Comparison of ENCODE assay signal across 24 mouse cellular contexts in the genomic region with DNA sequence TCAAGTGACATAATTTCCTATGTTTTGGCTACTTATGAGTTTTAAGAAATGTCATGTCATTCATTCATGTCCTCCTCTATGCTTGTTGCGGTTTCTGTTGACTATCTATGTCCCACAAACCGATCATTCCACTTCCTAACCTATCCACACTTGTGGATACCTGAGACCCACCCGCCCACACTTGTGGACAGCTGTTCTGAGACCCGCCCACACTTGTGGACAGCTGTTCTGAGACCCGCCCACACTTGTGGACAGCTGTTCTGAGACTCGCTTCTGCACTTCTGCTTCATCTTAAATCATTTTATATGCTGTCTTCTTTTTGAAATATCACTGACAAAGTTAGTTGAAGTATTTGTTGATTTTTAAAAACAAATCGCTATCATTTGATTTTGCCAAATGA.
"Had no signal": no experiment of that assay in that cellular context is flagged by ENCODE, and none has a peak within 500 bp of the region (broad histone marks: within the 10 kb centered on the region; RNA-seq: fewer than 3 reads in every experiment).

No protein-coding gene starts in this region.

- H3K27ac ChIP-seq: gastrocnemius, adult 2 months; heart, embryonic 10.5 days; hindbrain, embryonic 10.5 days; hindbrain, embryonic 12.5 days; hindbrain, embryonic 14.5 days; limb, embryonic 13.5 days; limb, embryonic 15.5 days; liver, embryonic 12.5 days; liver, embryonic 14.5 days had no signal

- H3K27me3 ChIP-seq: heart, embryonic 12.5 days; hindbrain, embryonic 12.5 days; limb, embryonic 13.5 days; limb, embryonic 15.5 days; liver, embryonic 12.5 days had no signal

- H3K36me3 ChIP-seq: heart, embryonic 10.5 days; heart, embryonic 12.5 days; hindbrain, embryonic 10.5 days; hindbrain, embryonic 12.5 days; limb, embryonic 13.5 days; limb, embryonic 15.5 days; liver, embryonic 12.5 days had no signal

- H3K9ac ChIP-seq: heart, embryonic 12.5 days; hindbrain, embryonic 12.5 days; hindbrain, embryonic 14.5 days; limb, embryonic 13.5 days; limb, embryonic 15.5 days; liver, embryonic 12.5 days; liver, embryonic 14.5 days had no signal

- H3K4me1 ChIP-seq: heart, embryonic 10.5 days; heart, embryonic 12.5 days; hindbrain, embryonic 10.5 days; hindbrain, embryonic 12.5 days; limb, embryonic 13.5 days; limb, embryonic 15.5 days; liver, embryonic 12.5 days had no signal

- ATAC-seq: hindbrain, embryonic 16.5 days; intestine, embryonic 16.5 days; liver, embryonic 12.5 days had no signal

- DNase-seq: gastrocnemius, adult 2 months; gastrocnemius, postnatal 10 days; gastrocnemius, postnatal 25 days; heart, adult 18-20 months; heart, postnatal 10 days; heart, postnatal 4 days; kidney, adult 11 months; kidney, adult 2 months; kidney, postnatal 10 days; kidney, postnatal 25 days; layer of hippocampus, adult 9-11 months; layer of hippocampus, postnatal 36 days; left cerebral cortex, postnatal 4 days had no signal

- H3K4me3 ChIP-seq: gastrocnemius, adult 2 months; heart, embryonic 10.5 days; heart, embryonic 12.5 days; hindbrain, embryonic 10.5 days; hindbrain, embryonic 12.5 days; limb, embryonic 13.5 days; limb, embryonic 15.5 days; liver, embryonic 12.5 days had no signal

- H3K4me2 ChIP-seq: heart, embryonic 12.5 days; hindbrain, embryonic 12.5 days; hindbrain, embryonic 14.5 days; limb, embryonic 13.5 days; limb, embryonic 15.5 days; liver, embryonic 12.5 days had no signal

- H3K9me3 ChIP-seq: heart, embryonic 10.5 days; heart, embryonic 12.5 days; hindbrain, embryonic 10.5 days; hindbrain, embryonic 12.5 days; limb, embryonic 13.5 days; limb, embryonic 15.5 days; liver, embryonic 12.5 days had no signal
